Mouse (Mus musculus) testis, adult 2 months (tissue): ENCODE data around the gene Asb17. TPM values are rescaled to one million over a fixed set of nuclear protein-coding genes. Genes with fewer than 3 reads are reported as not detected.
"Not testable (repeated sequence)": the region's sequence is repeated elsewhere in the genome, so short reads cannot be mapped to it uniquely, and the experiment has no call there.

Source experiments
- H3K27ac ChIP-seq: fragments of 200-500 bp; 2 replicates; pipeline ENCODE4 v1.5.1; 2012; ENCODE audit warnings: low read depth, low read length; ENCODE audit not compliant: control insufficient read depth, insufficient read depth
- H3K27me3 ChIP-seq: fragments of 200-500 bp; 2 replicates; pipeline ENCODE4 v1.6.1; 2012; ENCODE audit warnings: mild to moderate bottlenecking, low read length, moderate library complexity; ENCODE audit not compliant: control insufficient read depth, insufficient read depth
- H3K36me3 ChIP-seq: fragments of 200-500 bp; 2 replicates; pipeline ENCODE4 v1.6.1; 2012; ENCODE audit warnings: mild to moderate bottlenecking, low read length; ENCODE audit not compliant: control insufficient read depth, insufficient read depth
- H3K4me1 ChIP-seq: fragments of 200-500 bp; 2 replicates; pipeline ENCODE4 v1.6.1; 2012; ENCODE audit warnings: low read length; ENCODE audit not compliant: control insufficient read depth, insufficient read depth
- H3K4me3 ChIP-seq: fragments of 200-500 bp; 2 replicates; pipeline ENCODE4 v1.5.1; 2012; ENCODE audit warnings: low read depth, mild to moderate bottlenecking, low read length, moderate library complexity, mixed read lengths; ENCODE audit not compliant: control insufficient read depth
- CTCF ChIP-seq: fragments of 200-500 bp; IDR thresholded peaks from 2 replicates; pipeline ENCODE4 v1.5.1; 2012; ENCODE audit warnings: low read depth, mild to moderate bottlenecking, inconsistent platforms, low read length, moderate library complexity; ENCODE audit not compliant: control insufficient read depth, insufficient read depth, insufficient replicate concordance
- POLR2A ChIP-seq: fragments of 200-500 bp; IDR thresholded peaks from 2 replicates; pipeline ENCODE4 v1.6.1; 2012; ENCODE audit warnings: low read depth, mild to moderate bottlenecking, inconsistent platforms, low read length, moderate library complexity; ENCODE audit not compliant: control insufficient read depth
- polyA plus RNA-seq: library from polyadenylated mRNA; depleted of rRNA; stranded (reverse); fragments of >200 nt; gene quantifications from 2 replicates; pipeline ENCODE4 v1.2.3, GENCODE M21; 2012

Asb17 gene
- polyA plus RNA-seq, 1 experiment = 160 TPM

DNA sequence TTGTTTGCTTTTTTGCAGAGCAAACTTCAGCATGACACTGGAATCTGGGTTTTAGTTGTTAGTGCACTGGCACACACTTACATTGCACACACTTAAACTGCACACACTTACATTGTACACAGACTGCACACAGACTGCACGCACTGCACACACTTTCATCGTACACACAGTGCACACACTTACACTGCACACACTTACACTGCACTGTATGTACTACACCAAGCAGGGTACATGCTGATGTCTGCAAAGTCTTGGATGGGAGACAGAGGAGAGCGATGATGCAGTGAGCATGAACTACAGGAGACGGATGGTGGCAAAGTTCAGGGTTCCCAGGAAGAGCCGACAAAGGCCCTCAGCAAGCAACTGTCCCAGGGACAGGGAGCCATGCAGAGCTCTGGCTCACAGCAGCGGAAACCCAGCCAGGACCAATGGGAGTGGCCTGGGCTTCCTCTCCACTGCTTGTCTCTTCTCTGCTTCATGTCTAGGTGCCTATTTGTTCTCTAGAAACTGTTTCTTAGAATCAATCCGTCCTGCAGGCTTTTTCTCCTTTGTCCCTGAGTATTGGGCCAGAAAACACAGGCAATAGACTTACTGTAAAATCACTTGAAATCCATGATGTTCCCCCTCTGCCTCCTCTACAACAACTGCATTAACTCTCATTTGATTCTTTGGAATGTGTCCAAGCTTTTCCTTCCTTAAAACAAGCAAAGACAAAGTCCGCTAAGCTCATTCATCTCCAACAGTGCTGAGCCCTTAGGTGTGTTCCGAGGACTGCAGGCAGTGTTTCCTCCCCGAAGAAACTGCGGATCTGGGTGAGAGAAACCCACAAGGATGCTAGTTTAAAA, 20.1 kb upstream of the Asb17 start:
- Histone ChIP-seq H3K4me3 (no peak overlapping the region), H3K27ac (no peak overlapping the region), H3K27me3 (no peaks in the 10 kb centered on the region), H3K4me1 (no peaks in the 10 kb centered on the region), H3K36me3 (no peaks in the 10 kb centered on the region)
- TF ChIP-seq CTCF = no peak
- no peak for TF ChIP-seq POLR2A

DNA sequence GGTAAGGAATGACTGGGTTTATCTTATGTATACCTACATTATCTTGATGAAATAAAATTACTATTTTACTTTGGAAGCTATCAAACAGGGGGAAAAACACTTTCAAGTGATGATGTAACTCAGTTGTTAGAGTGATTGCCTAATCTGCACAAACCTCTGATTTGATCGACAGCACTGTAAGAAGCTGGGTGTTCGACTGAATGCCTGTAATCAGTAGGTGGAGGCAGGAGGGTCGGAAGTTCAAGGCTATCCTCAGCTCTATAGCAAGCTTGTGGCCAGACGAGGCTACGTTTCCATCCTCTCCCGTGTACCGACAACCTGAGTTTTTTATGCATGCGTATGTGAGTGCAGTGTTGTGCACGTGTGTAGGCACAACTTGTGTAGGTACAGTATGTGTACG, 18.8 kb upstream of the Asb17 start:
- no peaks in the 10 kb centered on the region for H3K4me1 ChIP-seq
- H3K4me3 ChIP-seq = no peak overlapping the region
- no peak overlapping the region for H3K27ac ChIP-seq
- TF ChIP-seq POLR2A (no peak), CTCF (no peak)
- no peaks in the 10 kb centered on the region for H3K27me3 ChIP-seq
- H3K36me3 ChIP-seq = no peaks in the 10 kb centered on the region

DNA sequence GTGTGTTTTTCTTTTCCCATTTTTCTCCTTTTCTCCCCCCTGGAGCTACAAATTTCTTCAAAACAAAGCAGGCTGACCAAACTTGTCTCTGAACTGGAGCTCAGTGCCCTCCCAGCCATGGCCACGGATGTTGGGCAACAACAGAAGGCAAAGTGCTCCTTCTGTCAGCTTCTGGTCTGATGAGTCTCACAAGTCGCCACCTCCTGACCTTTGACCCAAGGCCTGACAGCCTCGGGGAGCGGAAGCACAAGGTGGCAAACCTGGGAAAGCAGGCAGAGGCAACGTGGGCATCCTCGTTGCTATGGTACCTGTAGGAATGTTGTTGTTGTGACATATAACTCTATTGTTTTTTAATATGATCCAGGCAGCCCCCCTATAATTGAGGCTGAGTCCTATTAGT, 17.4 kb upstream of the Asb17 start:
- TF ChIP-seq CTCF (no peak), POLR2A (no peak)

DNA sequence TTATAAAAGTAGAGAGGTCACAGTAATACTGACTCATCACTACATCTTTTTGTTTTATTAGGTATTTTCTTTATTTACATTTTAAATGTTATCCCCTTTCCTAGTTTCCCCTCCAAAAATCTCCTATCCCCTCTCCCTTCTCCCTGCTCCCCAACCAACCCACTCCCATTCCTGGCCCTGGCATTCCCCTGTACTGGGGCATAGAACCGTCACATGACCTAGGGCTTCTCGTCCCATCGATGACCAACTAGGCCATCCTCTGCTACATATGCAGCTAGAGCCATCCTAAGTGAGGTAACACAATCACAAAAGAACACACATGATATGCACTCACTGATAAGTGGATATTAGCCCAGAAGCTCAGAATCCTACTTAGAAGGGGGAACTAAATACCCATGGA, 14.2 kb upstream of the Asb17 start:
- H3K27ac ChIP-seq, H3K4me1 ChIP-seq, H3K4me3 ChIP-seq: not testable (repeated sequence)

More for the DNA sequence above, 17.4 kb upstream of the Asb17 start:
- no peak overlapping the region for H3K4me3 ChIP-seq
- H3K27ac ChIP-seq = no peak overlapping the region
- no peaks in the 10 kb centered on the region for H3K36me3 ChIP-seq
- no peaks in the 10 kb centered on the region for H3K4me1 ChIP-seq
- H3K27me3 ChIP-seq = no peaks in the 10 kb centered on the region

DNA sequence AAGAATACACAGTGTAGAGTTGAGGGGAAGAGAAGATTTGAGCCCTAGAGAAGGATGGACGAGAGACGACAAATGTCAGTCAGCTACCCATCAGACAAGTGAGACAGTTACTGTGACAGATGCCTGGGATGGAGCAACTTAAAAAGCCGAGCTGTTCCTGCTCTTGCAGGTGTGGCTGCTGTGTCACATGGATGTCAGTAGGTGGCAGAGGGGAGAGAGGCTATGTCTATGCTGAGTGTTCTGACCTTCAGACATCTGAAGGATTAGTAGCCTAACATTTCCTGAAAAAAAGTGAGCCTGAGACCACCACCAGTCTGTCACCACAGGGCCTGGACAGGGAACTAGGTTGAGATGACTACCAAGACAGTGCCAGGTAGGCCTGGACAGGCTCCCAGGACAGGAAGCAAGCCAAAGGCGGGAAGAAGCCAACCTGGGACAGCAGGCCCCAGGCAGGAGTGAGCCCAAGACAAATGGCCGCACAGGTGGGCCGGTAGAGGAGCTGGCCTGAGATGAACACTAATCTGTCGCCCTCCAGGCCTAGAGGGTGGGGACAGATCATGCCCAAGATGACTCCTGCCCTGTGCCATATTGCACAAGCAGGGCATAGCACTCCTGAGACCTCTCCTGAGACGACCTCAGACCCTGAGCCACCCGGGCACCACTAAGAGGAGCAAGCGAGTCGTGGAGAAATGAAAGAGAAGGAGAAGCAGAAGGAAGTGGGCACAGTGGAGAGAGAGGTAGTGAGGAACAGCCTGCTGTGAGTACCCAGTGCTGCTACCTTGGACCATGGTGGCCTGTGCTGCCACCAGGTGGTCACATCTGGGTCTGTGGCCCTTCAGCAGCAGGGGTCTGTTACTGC, 12.8 kb upstream of the Asb17 start:
- Histone ChIP-seq H3K27me3 (no peaks in the 10 kb centered on the region), H3K27ac (no peak overlapping the region), H3K36me3 (no peaks in the 10 kb centered on the region), H3K4me1 (no peaks in the 10 kb centered on the region), H3K4me3 (no peak overlapping the region)
- TF ChIP-seq CTCF (peak; percentile 31; the same call in 1 of the 2 replicates), POLR2A (no peak)

More for the DNA sequence above, 14.2 kb upstream of the Asb17 start:
- H3K27me3 ChIP-seq, H3K36me3 ChIP-seq: not testable (repeated sequence)

DNA sequence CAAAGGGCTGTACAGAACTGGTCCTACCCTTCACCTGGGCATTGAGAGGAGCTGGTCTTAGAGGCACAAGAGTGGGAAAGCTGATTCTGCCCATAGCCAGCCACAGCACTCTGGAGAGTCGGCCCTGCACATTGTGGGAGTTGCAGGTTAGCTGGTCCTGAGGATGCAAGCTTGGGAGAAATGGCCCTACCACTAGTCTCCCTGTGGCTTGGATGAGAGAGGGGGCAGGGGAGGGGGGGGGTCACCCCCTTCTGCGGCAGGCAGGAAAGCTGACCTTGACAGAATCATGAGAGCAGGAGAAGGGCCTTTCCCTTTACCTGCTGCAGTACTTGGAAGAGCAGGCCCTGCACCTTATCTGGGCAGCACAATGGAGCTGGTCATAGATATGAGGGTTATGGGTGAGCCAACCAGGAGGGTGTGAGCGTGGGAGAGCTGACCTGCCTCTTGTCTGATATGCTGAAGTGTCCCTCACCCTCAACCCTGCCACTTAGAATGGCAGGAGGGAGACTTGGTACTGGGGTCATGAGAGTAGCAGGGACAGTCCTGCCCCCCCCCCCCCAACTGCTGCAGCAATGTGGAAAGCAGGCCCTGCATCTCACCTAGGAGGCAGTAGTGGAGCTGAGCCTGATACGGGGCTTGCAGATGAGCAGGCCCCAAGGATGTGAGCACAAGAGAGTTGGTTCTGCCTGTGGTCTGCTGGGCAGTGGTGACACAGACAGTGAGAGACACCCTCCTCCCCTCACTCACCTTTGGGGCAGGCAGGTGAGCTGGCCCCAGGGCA, 11.9 kb upstream of the Asb17 start:
- Histone ChIP-seq H3K27ac (no peak overlapping the region), H3K27me3 (no peaks in the 10 kb centered on the region), H3K4me3 (no peak overlapping the region), H3K4me1 (no peaks in the 10 kb centered on the region), H3K36me3 (no peaks in the 10 kb centered on the region)
- TF ChIP-seq CTCF (no peak), POLR2A (no peak)

DNA sequence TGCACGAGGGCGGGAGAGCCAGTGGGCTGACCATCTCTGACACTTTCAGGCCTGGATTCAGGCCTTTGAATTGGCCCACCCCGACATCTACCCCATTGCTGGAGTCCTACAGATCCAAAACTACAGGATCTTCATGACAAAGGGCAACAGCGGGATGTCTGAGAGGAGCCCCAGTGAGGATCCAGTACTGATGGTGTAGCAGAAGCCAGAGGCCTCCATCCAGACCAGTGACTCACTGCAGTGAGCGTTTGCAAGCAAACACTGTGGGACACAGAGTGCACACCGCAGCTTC, 11.4 kb upstream of the Asb17 start:
- Histone ChIP-seq H3K4me3 (no peak overlapping the region), H3K27ac (no peak overlapping the region), H3K36me3 (no peaks in the 10 kb centered on the region), H3K27me3 (no peaks in the 10 kb centered on the region), H3K4me1 (no peaks in the 10 kb centered on the region)
- TF ChIP-seq POLR2A = no peak
- no peak for TF ChIP-seq CTCF
